Mouse (Mus musculus) spleen, postnatal 4 days (tissue): ENCODE results near the gene Hnrnpa3.
A peak's percentile ranks its signal among the peaks of the same experiment; 100 is the strongest.
"Not testable (repeated sequence)": the region's sequence is repeated elsewhere in the genome, so short reads cannot be mapped to it uniquely, and the experiment has no call there.

Experiments used
- DNase-seq, 2 experiments: peaks; one replicate each; pipeline ENCODE4 v3.0.0; 2022; ENCODE audit warnings: low spot score in 2 of 2

The Hnrnpa3 gene

GRCm38 (mm10) chr2:75679947-75680346 is 20.9 kb downstream of the Hnrnpa3 start:
- peak in 1 of 2 experiments; percentile 53 for DNase-seq

GRCm38 (mm10) chr2:75681439-75681838 is 22.4 kb downstream of the Hnrnpa3 start:
- peak; percentile 8 to 59 for DNase-seq

- peak; percentile 69 to 77 for DNase-seq
Observed at GRCm38 (mm10) chr2:75682978-75683709, 24.1 kb downstream of the Hnrnpa3 start.

DNA sequence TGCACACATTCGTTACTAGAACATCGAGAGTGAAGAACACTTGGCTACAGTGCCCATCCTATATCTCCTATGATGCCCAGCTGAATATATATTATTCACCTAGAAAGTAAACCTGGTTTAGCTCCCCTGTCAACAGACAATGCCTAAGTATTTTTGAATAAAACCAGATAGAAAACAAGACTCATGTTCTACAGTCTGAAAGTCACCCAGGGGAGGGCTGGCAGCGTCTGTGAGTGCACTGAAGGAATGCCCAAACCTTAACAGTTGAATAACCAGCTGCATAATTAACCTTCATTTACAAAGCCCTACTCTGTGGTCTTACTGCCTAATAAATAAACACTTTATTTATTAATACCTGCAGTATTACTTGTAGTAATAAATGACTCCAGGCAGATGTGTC is 25.5 kb downstream of the Hnrnpa3 start:
- peak in 1 of 2 experiments; percentile 8 for DNase-seq

GRCm38 (mm10) chr2:75685458-75685861 is 26.4 kb downstream of the Hnrnpa3 start:
- peak; percentile 15 to 60 for DNase-seq

DNA sequence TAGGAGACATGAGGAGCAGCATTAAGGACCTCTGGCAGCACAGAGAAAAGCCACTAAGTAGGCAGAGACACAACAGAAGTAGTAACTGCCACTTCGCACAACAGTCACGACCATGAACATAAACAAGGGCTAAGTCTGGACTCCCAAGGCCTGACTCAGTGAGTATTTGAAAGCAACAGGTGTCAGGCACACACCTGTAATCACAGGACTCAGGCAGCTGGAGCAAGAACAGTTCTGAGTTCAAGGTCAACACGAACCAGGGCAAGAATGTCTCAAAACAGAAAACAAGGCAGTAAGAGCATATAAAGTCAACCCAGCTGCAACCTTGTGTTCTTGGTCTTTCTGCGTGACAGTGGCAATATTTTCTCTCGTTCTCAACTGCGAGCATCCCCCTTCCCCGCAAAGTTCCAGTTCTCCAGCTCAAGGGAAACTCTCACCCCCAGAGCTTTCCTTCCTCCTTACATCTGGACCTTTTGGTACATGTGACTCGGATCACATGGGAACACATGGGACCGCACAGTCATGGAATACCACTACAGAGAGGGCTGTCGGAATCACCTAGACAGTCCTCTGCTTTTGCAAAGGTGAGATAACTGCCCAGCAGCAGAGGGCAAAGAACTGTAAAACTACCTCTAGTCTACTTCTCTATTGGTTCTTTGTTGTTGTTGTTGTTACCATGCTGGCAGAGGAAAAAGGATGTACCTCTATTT is 28.1 kb downstream of the Hnrnpa3 start:
- peak in 1 of 2 experiments; percentile 11 for DNase-seq

DNA sequence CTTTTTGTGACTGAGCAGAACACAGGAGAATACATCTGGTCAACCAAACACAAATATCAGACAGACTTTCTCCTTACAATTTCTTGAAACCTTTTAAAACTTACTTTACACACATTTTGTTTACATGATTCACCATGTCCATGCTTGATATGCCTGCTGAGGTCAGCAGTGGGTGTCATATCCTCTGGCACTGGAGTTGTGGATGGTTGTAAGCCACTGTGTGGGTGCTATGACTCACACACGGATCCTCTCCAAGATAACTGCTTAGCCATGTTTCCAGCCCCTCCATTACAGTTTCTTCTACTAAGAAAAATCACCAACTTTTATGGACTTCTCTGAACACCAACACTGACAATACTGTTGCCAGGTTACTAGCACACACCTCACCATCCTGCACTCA is 29.8 kb downstream of the Hnrnpa3 start:
- no peak for DNase-seq

DNA sequence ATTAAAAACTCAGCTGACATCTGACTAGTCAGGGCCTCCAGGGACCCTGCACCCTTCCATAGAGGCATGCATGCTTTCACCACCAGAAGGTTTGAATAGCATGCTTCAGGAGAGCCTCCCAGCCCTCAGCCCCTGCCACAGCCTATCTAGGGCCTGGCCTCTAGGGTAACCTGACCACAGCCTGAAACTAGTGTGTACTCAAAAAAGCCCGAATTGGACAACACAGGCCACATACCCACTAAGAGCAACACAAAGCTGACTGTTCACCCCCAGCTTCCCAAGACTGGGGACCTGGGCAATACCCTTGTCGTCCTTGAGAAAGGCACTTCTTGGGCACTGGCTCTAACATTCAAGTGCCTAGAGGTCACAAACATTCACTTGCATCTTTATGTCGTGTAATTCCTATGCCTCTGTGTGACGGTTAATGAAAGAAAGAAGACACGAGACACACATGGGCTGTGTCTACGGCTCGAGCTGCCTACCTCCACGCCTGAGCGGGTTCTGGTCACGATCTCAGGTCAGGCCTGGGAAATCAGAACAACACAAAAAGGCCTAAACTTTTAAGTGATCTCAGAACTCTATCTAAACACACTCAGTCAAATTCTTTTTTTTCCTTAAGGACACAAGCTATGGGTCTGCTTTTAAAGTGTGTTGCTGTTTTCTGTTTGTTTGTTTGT is 30.6 kb downstream of the Hnrnpa3 start:
- no peak for DNase-seq

DNA sequence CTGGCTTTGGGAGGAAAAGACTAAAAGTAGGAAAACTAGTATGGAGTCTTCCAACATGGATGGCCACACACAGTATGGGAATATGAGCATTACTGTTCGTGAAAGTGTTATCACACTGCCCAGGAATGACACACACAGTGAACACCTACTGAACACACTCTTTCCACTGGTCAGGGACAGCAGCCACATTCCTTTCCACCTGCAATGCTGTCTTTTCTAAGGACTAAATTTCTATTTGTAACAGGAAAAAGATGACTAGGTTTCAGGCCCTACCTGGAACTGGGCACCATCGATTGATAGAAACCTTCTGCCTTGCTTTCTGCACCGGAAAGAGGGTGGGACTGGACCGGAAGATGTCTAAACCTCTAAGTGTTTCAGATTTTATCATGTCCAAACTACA is 31.6 kb downstream of the Hnrnpa3 start:
- peak in 1 of 2 experiments; percentile 35 for DNase-seq

GRCm38 (mm10) chr2:75691316-75691715 is 32.3 kb downstream of the Hnrnpa3 start:
- DNase-seq = peak in 1 of 2 experiments; percentile 54

DNA sequence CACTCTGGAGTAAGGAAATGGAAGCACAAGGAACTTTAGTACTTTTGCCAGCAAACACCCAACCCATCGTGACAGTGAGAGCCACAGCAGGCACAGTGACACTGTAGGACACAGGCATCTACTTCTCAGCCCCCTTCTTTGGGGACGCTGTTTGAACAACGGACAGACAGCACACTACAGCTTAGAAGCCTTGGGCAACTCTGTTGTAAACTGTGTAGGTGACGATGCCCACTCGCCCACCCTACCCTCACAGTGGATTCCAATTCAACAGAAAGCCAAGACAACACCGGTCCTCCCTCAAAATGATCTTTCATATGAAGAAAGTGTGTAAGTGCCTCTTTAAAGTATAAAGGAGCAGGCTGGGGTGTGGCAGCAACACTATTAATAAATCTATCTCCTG is 33.3 kb downstream of the Hnrnpa3 start:
- DNase-seq = no peak

GRCm38 (mm10) chr2:75694926-75695325 is 35.9 kb downstream of the Hnrnpa3 start:
- not testable (repeated sequence) for DNase-seq

- DNase-seq = no peak
Observed at GRCm38 (mm10) chr2:75695676-75696350, 36.8 kb downstream of the Hnrnpa3 start.

GRCm38 (mm10) chr2:75696371-75696770 is 37.3 kb downstream of the Hnrnpa3 start:
- no peak for DNase-seq

- DNase-seq = no peak
Observed at GRCm38 (mm10) chr2:75697222-75697621, 38.2 kb downstream of the Hnrnpa3 start.

DNA sequence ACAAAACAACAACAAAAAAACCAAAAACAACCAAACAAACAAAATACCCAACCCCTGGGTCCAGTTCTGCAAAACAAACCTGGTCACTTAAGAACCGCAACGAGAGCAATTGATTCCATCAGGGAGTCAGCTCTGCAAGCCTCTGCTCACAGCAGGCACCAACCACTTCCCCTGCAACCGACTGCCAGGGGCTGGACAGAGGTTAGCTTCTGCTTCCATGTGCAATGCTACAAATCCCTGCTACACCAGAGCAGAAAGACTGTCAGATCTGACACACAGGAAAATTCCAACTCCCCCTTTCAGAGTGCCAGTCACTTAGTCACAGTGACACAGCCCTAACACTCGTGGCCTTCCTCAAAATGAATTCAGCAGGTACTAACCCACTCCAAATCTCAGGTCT is 38.9 kb downstream of the Hnrnpa3 start:
- DNase-seq = no peak

- DNase-seq = no peak
Observed at GRCm38 (mm10) chr2:75698874-75699273, 39.8 kb downstream of the Hnrnpa3 start.

DNA sequence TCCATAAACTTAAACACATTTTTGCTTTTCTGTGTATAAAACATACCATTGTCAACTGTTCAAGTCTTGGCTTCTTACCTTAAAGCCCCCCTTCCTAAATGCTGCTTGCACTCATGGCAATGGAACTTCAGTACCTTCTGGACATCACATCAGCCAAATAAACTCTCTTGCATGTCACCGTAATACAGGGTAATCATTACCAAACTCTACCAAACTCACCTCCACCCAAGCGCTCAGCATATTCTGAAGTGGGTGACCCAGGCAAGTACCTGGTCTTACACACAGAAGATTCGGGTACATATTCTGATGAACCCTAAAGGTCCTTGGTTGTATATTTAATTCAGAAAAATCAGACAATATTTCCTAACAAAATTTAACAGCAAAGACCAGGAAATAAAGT is 41.5 kb downstream of the Hnrnpa3 start:
- no peak for DNase-seq

- DNase-seq = no peak
Observed at GRCm38 (mm10) chr2:75701207-75701606, 42.1 kb downstream of the Hnrnpa3 start.

- no peak for DNase-seq
Observed at GRCm38 (mm10) chr2:75701822-75702587, 42.9 kb downstream of the Hnrnpa3 start.

DNA sequence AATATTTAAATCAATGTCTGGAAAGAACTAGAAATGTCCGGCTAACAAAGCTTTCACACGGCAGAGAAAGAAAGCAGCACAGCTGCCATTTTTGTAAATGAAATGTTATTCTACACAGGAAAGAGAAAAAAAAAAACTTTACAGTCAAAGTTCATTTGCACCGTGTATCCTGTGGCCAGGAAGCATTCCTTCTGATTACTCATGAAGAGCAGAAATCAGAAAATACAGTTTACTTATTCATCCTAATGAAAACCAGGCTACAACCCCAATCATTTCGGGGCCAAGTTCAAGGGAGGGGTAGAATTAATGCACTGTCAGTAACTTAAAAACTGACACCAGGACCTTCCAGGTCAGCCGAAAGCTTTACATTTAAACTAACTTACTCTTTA is 43.5 kb downstream of the Hnrnpa3 start:
- DNase-seq = no peak
